Mouse (Mus musculus) heart, embryonic 16.5 days (tissue): ENCODE results near the gene Serpini2. TPM values are rescaled to one million over a fixed set of nuclear protein-coding genes. Genes with fewer than 3 reads are reported as not detected.
"Not testable (repeated sequence)": the region's sequence is repeated elsewhere in the genome, so short reads cannot be mapped to it uniquely, and the experiment has no call there.

Experiments
- ATAC-seq: fragments of 200-750 bp; cut with Nextera tagmentation; replicated peaks from 2 replicates; pipeline ENCODE4 v1.8.0; 2017; ENCODE audit warnings: moderate number of reproducible peaks; ENCODE audit not compliant: insufficient read depth, low FRiP score; ENCODE audit errors: extremely low read depth
- H3K27ac ChIP-seq: fragments of 300-500 bp; sonication (generic); 2 replicates; pipeline ENCODE4 v1.5.1; 2014; ENCODE audit warnings: mild to moderate bottlenecking, low read length, control low read depth, moderate library complexity
- H3K27me3 ChIP-seq: fragments of 300-500 bp; sonication (generic); 2 replicates; pipeline ENCODE4 v1.6.1; 2014; ENCODE audit warnings: low read length, mixed read lengths; ENCODE audit not compliant: control insufficient read depth, insufficient read depth
- H3K36me3 ChIP-seq: fragments of 300-500 bp; sonication (generic); 2 replicates; pipeline ENCODE4 v1.6.1; 2014; ENCODE audit not compliant: control insufficient read depth, insufficient read depth
- H3K4me1 ChIP-seq: fragments of 300-500 bp; sonication (generic); 2 replicates; pipeline ENCODE4 v1.6.1; 2014; ENCODE audit warnings: low read length, mixed read lengths; ENCODE audit not compliant: control insufficient read depth, insufficient read depth
- H3K4me2 ChIP-seq: fragments of 300-500 bp; sonication (generic); 2 replicates; pipeline ENCODE4 v1.6.1; 2014; ENCODE audit warnings: low read depth, mild to moderate bottlenecking, control low read depth, low read length
- H3K4me3 ChIP-seq: fragments of 300-500 bp; sonication (generic); 2 replicates; pipeline ENCODE4 v1.5.1; 2014; ENCODE audit warnings: mild to moderate bottlenecking, control low read depth, low read length
- H3K9ac ChIP-seq: fragments of 300-500 bp; sonication (generic); 2 replicates; pipeline ENCODE4 v1.6.1; 2014; ENCODE audit warnings: low read length, control low read depth
- H3K9me3 ChIP-seq: fragments of 300-500 bp; sonication (generic); replicated peaks from 2 replicates; pipeline ENCODE4 v1.6.1; 2016; ENCODE audit warnings: low read length; ENCODE audit not compliant: control insufficient read depth
- WGBS: fragments of 180-500 bp; shearing (Covaris S2); extraction: QIAGEN DNeasy Blood & Tissue Kit; methylation state at CpG from one replicate; pipeline ENCODE4 v1.1.7; 2014; 5-methylcytosine and 5-hydroxymethylcytosine counted together
- polyA plus RNA-seq: library from polyadenylated mRNA; unstranded; fragments of >200 nt; fragmentation: Nextera tagmentation; extraction: Ambion mirVana; gene quantifications from 2 replicates; pipeline ENCODE4 v1.2.1, GENCODE M21; 2015

The Serpini2 gene
- not detected in 2 replicates for polyA plus RNA-seq

DNA sequence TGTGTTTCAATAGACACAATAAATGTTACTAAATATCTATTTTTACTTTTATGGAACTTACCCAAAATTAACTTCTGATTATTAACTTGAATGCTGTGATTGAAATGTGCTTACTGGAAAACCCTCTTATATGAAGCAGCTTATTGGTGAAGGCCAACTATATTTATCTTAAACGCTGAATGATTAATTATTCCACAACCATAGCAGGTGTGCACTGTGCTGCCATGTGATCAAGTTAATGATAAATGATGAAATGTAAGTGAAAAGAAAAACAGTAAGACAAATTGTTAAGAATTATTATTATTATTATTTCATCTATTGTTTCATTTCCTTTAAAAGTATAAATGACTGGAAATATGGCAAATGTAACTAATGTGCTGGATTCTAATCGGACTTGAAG, at the start of gene Serpini2:
Serpini2 (minus strand) TSS at position 101 of the 400 bp plus-strand sequence.
- Histone ChIP-seq H3K27me3 (no peaks in the 10 kb centered on the region), H3K4me3 (no peak within 1 kb of the TSS), H3K36me3 (no peaks in the 10 kb centered on the region), H3K27ac (no peak within 1 kb of the TSS), H3K9ac (no peak within 1 kb of the TSS), H3K9me3 (no peaks in the 10 kb centered on the region), H3K4me1 (no peaks in the 10 kb centered on the region), H3K4me2 (no peak within 1 kb of the TSS)
- no peak for ATAC-seq
- 77% methylated on average over 2 of the region's 2 CpGs for WGBS

- Histone ChIP-seq H3K4me3 (no peak overlapping the region), H3K27me3 (no peaks in the 10 kb centered on the region), H3K4me1 (no peaks in the 10 kb centered on the region), H3K27ac (no peak overlapping the region), H3K9me3 (no peaks in the 10 kb centered on the region), H3K9ac (no peak overlapping the region), H3K36me3 (no peaks in the 10 kb centered on the region), H3K4me2 (no peak overlapping the region)
- no peak for ATAC-seq
- WGBS = 83% methylated on average over 4 of the region's 4 CpGs
Observed at GRCm38 (mm10) chr3:75308861-75309260, 39.0 kb upstream of the Serpini2 start.

- Histone ChIP-seq H3K9ac (no peak overlapping the region), H3K36me3 (no peaks in the 10 kb centered on the region), H3K4me3 (no peak overlapping the region), H3K4me1 (no peaks in the 10 kb centered on the region), H3K27me3 (no peaks in the 10 kb centered on the region), H3K9me3 (no peaks in the 10 kb centered on the region), H3K27ac (no peak overlapping the region), H3K4me2 (no peak overlapping the region)
- no peak for ATAC-seq
- WGBS = 48% methylated on average over 3 of the region's 3 CpGs
Observed at GRCm38 (mm10) chr3:75308228-75308627, 38.4 kb upstream of the Serpini2 start.

GRCm38 (mm10) chr3:75305584-75305983, 35.7 kb upstream of the Serpini2 start:
- H3K27me3 ChIP-seq = no peaks in the 10 kb centered on the region
- no peaks in the 10 kb centered on the region for H3K4me1 ChIP-seq
- no peak overlapping the region for H3K27ac ChIP-seq
- no peak overlapping the region for H3K4me3 ChIP-seq
- no peaks in the 10 kb centered on the region for H3K36me3 ChIP-seq
- 91% methylated on average over 3 of the region's 3 CpGs for WGBS
- no peak for ATAC-seq
- no peaks in the 10 kb centered on the region for H3K9me3 ChIP-seq
- no peak overlapping the region for H3K4me2 ChIP-seq
- H3K9ac ChIP-seq = no peak overlapping the region

- no peak overlapping the region for H3K4me2 ChIP-seq
- H3K4me1 ChIP-seq = no peaks in the 10 kb centered on the region
- 93% methylated on average over 5 of the region's 5 CpGs for WGBS
- H3K4me3 ChIP-seq = no peak overlapping the region
- no peaks in the 10 kb centered on the region for H3K9me3 ChIP-seq
- no peak overlapping the region for H3K9ac ChIP-seq
- H3K36me3 ChIP-seq = no peaks in the 10 kb centered on the region
- H3K27me3 ChIP-seq = no peaks in the 10 kb centered on the region
- no peak for ATAC-seq
- no peak overlapping the region for H3K27ac ChIP-seq
Observed at GRCm38 (mm10) chr3:75304621-75305020, 34.7 kb upstream of the Serpini2 start.

- Histone ChIP-seq H3K36me3 (no peaks in the 10 kb centered on the region), H3K27me3 (no peaks in the 10 kb centered on the region), H3K4me2 (no peak overlapping the region), H3K9me3 (no peaks in the 10 kb centered on the region), H3K27ac (no peak overlapping the region), H3K4me1 (peaks cover 9% of the 10 kb centered on the region; the same call in 1 of the 2 replicates), H3K4me3 (no peak overlapping the region), H3K9ac (no peak overlapping the region)
- WGBS = 87% methylated on average over 2 of the region's 2 CpGs
- no peak for ATAC-seq
Observed at GRCm38 (mm10) chr3:75301072-75301471, 31.2 kb upstream of the Serpini2 start.

DNA sequence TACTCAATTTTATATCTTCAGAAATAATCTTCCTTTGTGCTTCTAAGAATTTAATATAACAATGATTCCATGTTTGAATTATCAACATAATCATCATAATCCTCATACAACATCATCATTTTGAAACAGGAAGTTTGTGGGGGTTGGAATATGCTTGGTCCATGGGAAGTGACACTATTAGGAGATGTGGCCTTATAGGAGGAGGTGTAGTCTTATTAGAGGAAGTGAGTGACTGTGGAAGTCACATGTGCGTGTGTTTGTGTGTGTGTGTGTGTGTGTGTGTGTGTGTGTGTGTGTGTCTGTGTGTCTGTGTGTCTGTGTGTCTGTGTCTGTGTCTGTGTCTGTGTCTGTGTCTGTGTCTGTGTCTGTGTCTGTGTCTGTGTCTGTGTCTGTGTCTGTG, 29.6 kb upstream of the Serpini2 start:
- 88% methylated on average over 1 of the region's 1 CpGs for WGBS
- H3K36me3 ChIP-seq, ATAC-seq, H3K4me1 ChIP-seq, H3K27me3 ChIP-seq, H3K27ac ChIP-seq, H3K4me2 ChIP-seq, H3K9me3 ChIP-seq, H3K4me3 ChIP-seq, H3K9ac ChIP-seq: not testable (repeated sequence)

DNA sequence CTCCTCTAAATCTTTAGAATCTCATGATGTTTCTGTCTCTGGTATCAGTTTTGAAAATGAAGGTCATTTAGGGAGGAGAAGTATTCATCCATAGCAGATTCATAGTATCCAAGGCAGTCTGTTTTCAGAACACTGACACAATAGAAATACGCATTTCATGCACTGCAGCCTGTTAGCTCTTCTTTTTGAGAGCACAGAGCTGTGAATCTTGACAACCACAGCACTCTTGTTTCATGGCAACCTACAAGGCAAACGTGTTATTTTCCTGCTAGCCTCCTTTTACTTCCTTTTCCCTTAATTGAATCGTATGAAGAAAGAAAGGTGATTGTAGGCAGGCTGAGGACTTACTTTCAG, 27.9 kb upstream of the Serpini2 start:
- no peak overlapping the region for H3K27ac ChIP-seq
- no peaks in the 10 kb centered on the region for H3K36me3 ChIP-seq
- no peak overlapping the region for H3K9ac ChIP-seq
- H3K4me1 ChIP-seq = peaks cover 9% of the 10 kb centered on the region; the same call in 1 of the 2 replicates
- H3K27me3 ChIP-seq = no peaks in the 10 kb centered on the region
- no peak overlapping the region for H3K4me3 ChIP-seq
- 27% methylated on average over 3 of the region's 3 CpGs for WGBS
- H3K4me2 ChIP-seq = no peak overlapping the region
- no peak for ATAC-seq
- no peaks in the 10 kb centered on the region for H3K9me3 ChIP-seq

GRCm38 (mm10) chr3:75297026-75297757, 27.3 kb upstream of the Serpini2 start:
- WGBS = 44% methylated on average over 2 of the region's 2 CpGs
- no peak overlapping the region for H3K4me2 ChIP-seq
- H3K4me3 ChIP-seq = no peak overlapping the region
- H3K36me3 ChIP-seq = no peaks in the 10 kb centered on the region
- H3K9me3 ChIP-seq = no peaks in the 10 kb centered on the region
- no peaks in the 10 kb centered on the region for H3K27me3 ChIP-seq
- no peak for ATAC-seq
- H3K9ac ChIP-seq = no peak overlapping the region
- no peak overlapping the region for H3K27ac ChIP-seq
- H3K4me1 ChIP-seq = peaks cover 9% of the 10 kb centered on the region; the same call in 1 of the 2 replicates
